Mouse (Mus musculus) hindbrain, embryonic 15.5 days (tissue): ENCODE results near the gene Ldb1. TPM values are rescaled to one million over a fixed set of nuclear protein-coding genes. Genes with fewer than 3 reads are reported as not detected.

Experiments used
- ATAC-seq: fragments of 200-750 bp; cut with Nextera tagmentation; 2 replicates; pipeline ENCODE4 v1.8.0; 2017; ENCODE audit warnings: low read depth, moderate number of reproducible peaks, moderate TSS enrichment; ENCODE audit not compliant: low FRiP score
- H3K27ac ChIP-seq: fragments of 300-500 bp; sonication (generic); replicated peaks from 2 replicates; pipeline ENCODE4 v1.5.1; 2015; ENCODE audit warnings: mild to moderate bottlenecking, inconsistent platforms
- H3K27me3 ChIP-seq: fragments of 300-500 bp; sonication (generic); 2 replicates; pipeline ENCODE4 v1.6.1; 2015; ENCODE audit warnings: control low read depth, inconsistent platforms
- H3K36me3 ChIP-seq: fragments of 300-500 bp; sonication (generic); 2 replicates; pipeline ENCODE4 v1.6.1; 2015; ENCODE audit warnings: control low read depth, inconsistent platforms
- H3K4me1 ChIP-seq: fragments of 300-500 bp; sonication (generic); replicated peaks from 2 replicates; pipeline ENCODE4 v1.6.1; 2015; ENCODE audit warnings: control low read depth, inconsistent platforms
- H3K4me2 ChIP-seq: fragments of 300-500 bp; sonication (generic); 2 replicates; pipeline ENCODE4 v1.6.1; 2015; ENCODE audit warnings: moderate library complexity, mild to moderate bottlenecking, inconsistent platforms
- H3K4me3 ChIP-seq: fragments of 300-500 bp; sonication (generic); 2 replicates; pipeline ENCODE4 v1.5.1; 2015; ENCODE audit warnings: mild to moderate bottlenecking, inconsistent platforms
- H3K9ac ChIP-seq: fragments of 300-500 bp; sonication (generic); 2 replicates; pipeline ENCODE4 v1.6.1; 2015; ENCODE audit warnings: inconsistent platforms
- H3K9me3 ChIP-seq: fragments of 300-500 bp; sonication (generic); 2 replicates; pipeline ENCODE4 v1.6.1; 2016; ENCODE audit warnings: control low read depth, inconsistent platforms
- WGBS: fragments of 180-500 bp; shearing (Covaris S2); methylation state at CpG from one replicate; pipeline ENCODE4 v1.1.7; 2015; 5-methylcytosine and 5-hydroxymethylcytosine counted together
- polyA plus RNA-seq: library from polyadenylated mRNA; unstranded; fragments of >200 nt; fragmentation: Nextera tagmentation; extraction: Ambion mirVana; gene quantifications from 2 replicates; pipeline ENCODE4 v1.2.1, GENCODE M21; 2015

The Ldb1 gene
- polyA plus RNA-seq, 1 experiment from 2014 or later: 111 TPM

- no peak overlapping the region for H3K4me2 ChIP-seq
- peaks cover 21% of the 10 kb centered on the region for H3K36me3 ChIP-seq
- no peaks in the 10 kb centered on the region for H3K9me3 ChIP-seq
- no peak overlapping the region for H3K27ac ChIP-seq
- 97% methylated on average over 7 of the region's 7 CpGs for WGBS
- no peak for ATAC-seq
- H3K27me3 ChIP-seq: no peaks in the 10 kb centered on the region
- H3K9ac ChIP-seq: no peak overlapping the region
- H3K4me1 ChIP-seq: peaks cover 19% of the 10 kb centered on the region
- H3K4me3 ChIP-seq: no peak overlapping the region
Observed at GRCm38 (mm10) chr19:46058466-46058865, 13.5 kb upstream of the Ldb1 start.

GRCm38 (mm10) chr19:46056947-46057607 lies 12.1 kb upstream of the Ldb1 start:
- peaks cover 7% of the 10 kb centered on the region for H3K36me3 ChIP-seq
- peak overlapping the region; percentile 94 for H3K4me2 ChIP-seq
- peak; percentile 65 for ATAC-seq
- H3K9me3 ChIP-seq: no peaks in the 10 kb centered on the region
- peaks cover 19% of the 10 kb centered on the region for H3K4me1 ChIP-seq
- peak overlapping the region; percentile 76 for H3K9ac ChIP-seq
- H3K27ac ChIP-seq: peak overlapping the region; percentile 91
- WGBS: under 1% methylated on average over 40 of the region's 42 CpGs
- no peaks in the 10 kb centered on the region for H3K27me3 ChIP-seq
- H3K4me3 ChIP-seq: peak overlapping the region; percentile 94

- H3K36me3 ChIP-seq: peaks cover 2% of the 10 kb centered on the region; the same call in 1 of the 2 replicates
- peak overlapping the region; percentile 76 for H3K9ac ChIP-seq
- peaks cover 19% of the 10 kb centered on the region for H3K4me1 ChIP-seq
- peak overlapping the region; percentile 94 for H3K4me3 ChIP-seq
- ATAC-seq: peak; percentile 97
- no peaks in the 10 kb centered on the region for H3K9me3 ChIP-seq
- under 1% methylated on average over 52 of the region's 52 CpGs for WGBS
- peak overlapping the region; percentile 94 for H3K4me2 ChIP-seq
- no peaks in the 10 kb centered on the region for H3K27me3 ChIP-seq
- H3K27ac ChIP-seq: peak overlapping the region; percentile 91
Observed at GRCm38 (mm10) chr19:46056388-46056946, 11.5 kb upstream of the Ldb1 start.

- Histone ChIP-seq H3K4me1 (peaks cover 19% of the 10 kb centered on the region), H3K9me3 (no peaks in the 10 kb centered on the region), H3K27ac (peak overlapping the region; percentile 91), H3K4me2 (peak overlapping the region; percentile 94), H3K36me3 (no peaks in the 10 kb centered on the region), H3K4me3 (peak overlapping the region; percentile 94), H3K9ac (peak overlapping the region; percentile 76; the same call in 1 of the 2 replicates), H3K27me3 (no peaks in the 10 kb centered on the region)
- peak; percentile 88 for ATAC-seq
- under 1% methylated on average over 11 of the region's 11 CpGs for WGBS
Observed at GRCm38 (mm10) chr19:46055752-46056387, 10.9 kb upstream of the Ldb1 start.

- Histone ChIP-seq H3K9ac (no peak overlapping the region), H3K27me3 (no peaks in the 10 kb centered on the region), H3K4me1 (peaks cover 18% of the 10 kb centered on the region), H3K4me2 (no peak overlapping the region), H3K27ac (no peak overlapping the region), H3K36me3 (no peaks in the 10 kb centered on the region), H3K9me3 (no peaks in the 10 kb centered on the region), H3K4me3 (no peak overlapping the region)
- 92% methylated on average over 2 of the region's 2 CpGs for WGBS
- ATAC-seq: no peak
Observed at GRCm38 (mm10) chr19:46050462-46050861, 5.4 kb upstream of the Ldb1 start.

GRCm38 (mm10) chr19:46049129-46049528 lies 4.1 kb upstream of the Ldb1 start:
- Histone ChIP-seq H3K27me3 (no peaks in the 10 kb centered on the region), H3K9ac (no peak overlapping the region), H3K27ac (no peak overlapping the region), H3K36me3 (no peaks in the 10 kb centered on the region), H3K4me2 (no peak overlapping the region), H3K9me3 (no peaks in the 10 kb centered on the region), H3K4me3 (no peak overlapping the region), H3K4me1 (peaks cover 21% of the 10 kb centered on the region)
- ATAC-seq: no peak
- 76% methylated on average over 4 of the region's 4 CpGs for WGBS

GRCm38 (mm10) chr19:46047426-46047825 lies 2.4 kb upstream of the Ldb1 start:
- ATAC-seq: no peak
- 60% methylated on average over 2 of the region's 2 CpGs for WGBS
- no peaks in the 10 kb centered on the region for H3K36me3 ChIP-seq
- H3K9me3 ChIP-seq: no peaks in the 10 kb centered on the region
- H3K9ac ChIP-seq: no peak overlapping the region
- H3K4me1 ChIP-seq: peaks cover 38% of the 10 kb centered on the region
- H3K4me2 ChIP-seq: no peak overlapping the region
- H3K27me3 ChIP-seq: no peaks in the 10 kb centered on the region
- no peak overlapping the region for H3K4me3 ChIP-seq
- no peak overlapping the region for H3K27ac ChIP-seq

GRCm38 (mm10) chr19:46046621-46047025 lies 1.6 kb upstream of the Ldb1 start:
- Histone ChIP-seq H3K4me2 (peak overlapping the region; percentile 96), H3K4me1 (peaks cover 46% of the 10 kb centered on the region), H3K4me3 (peak overlapping the region; percentile 98; the same call in 1 of the 2 replicates), H3K27me3 (no peaks in the 10 kb centered on the region), H3K36me3 (no peaks in the 10 kb centered on the region), H3K9me3 (no peaks in the 10 kb centered on the region), H3K27ac (peak overlapping the region; percentile 98), H3K9ac (0 out of 2 replicates have a peak overlapping the region, but pooled peaks have one; percentile 98)
- WGBS: 5% methylated on average over 10 of the region's 10 CpGs
- ATAC-seq: no peak

GRCm38 (mm10) chr19:46045696-46046311 lies 790 bp upstream of the Ldb1 start:
- Histone ChIP-seq H3K4me2 (peak overlapping the region; percentile 96), H3K4me1 (peaks cover 54% of the 10 kb centered on the region), H3K4me3 (peak overlapping the region; percentile 98), H3K36me3 (no peaks in the 10 kb centered on the region), H3K27me3 (no peaks in the 10 kb centered on the region), H3K27ac (peak overlapping the region; percentile 98), H3K9me3 (no peaks in the 10 kb centered on the region), H3K9ac (peak overlapping the region; percentile 98)
- ATAC-seq: peak; percentile 49
- WGBS: 0% methylated on average over 7 of the region's 7 CpGs

GRCm38 (mm10) chr19:46044271-46044992 lies 582 bp downstream of the Ldb1 start, which contains the start of gene Pprc1:
Pprc1 (plus strand) TSS chr19:46044886.
- H3K9ac ChIP-seq: peak within 1 kb of the TSS; percentile 98
- H3K4me2 ChIP-seq: peak within 1 kb of the TSS; percentile 96
- H3K36me3 ChIP-seq: no peaks in the 10 kb centered on the region
- no peak for ATAC-seq
- under 1% methylated on average over 29 of the region's 34 CpGs for WGBS
- H3K4me1 ChIP-seq: peaks cover 66% of the 10 kb centered on the region
- H3K27ac ChIP-seq: peak within 1 kb of the TSS; percentile 98
- no peaks in the 10 kb centered on the region for H3K9me3 ChIP-seq
- no peaks in the 10 kb centered on the region for H3K27me3 ChIP-seq
- peak within 1 kb of the TSS; percentile 98 for H3K4me3 ChIP-seq

GRCm38 (mm10) chr19:46043380-46043779 lies 1.6 kb downstream of the Ldb1 start:
- 52% methylated on average over 7 of the region's 7 CpGs for WGBS
- H3K9ac ChIP-seq: peak overlapping the region; percentile 98; the same call in 1 of the 2 replicates
- H3K36me3 ChIP-seq: no peaks in the 10 kb centered on the region
- no peak for ATAC-seq
- peaks cover 70% of the 10 kb centered on the region for H3K4me1 ChIP-seq
- H3K27ac ChIP-seq: peak overlapping the region; percentile 98
- no peaks in the 10 kb centered on the region for H3K9me3 ChIP-seq
- H3K4me3 ChIP-seq: peak overlapping the region; percentile 98
- peak overlapping the region; percentile 96 for H3K4me2 ChIP-seq
- H3K27me3 ChIP-seq: no peaks in the 10 kb centered on the region
